Mouse (Mus musculus): Measurements from ENCODE around the gene Hspb2. TPM values are rescaled to one million over a fixed set of nuclear protein-coding genes. Genes with fewer than 3 reads are reported as not detected.

Gene Hspb2
- total and polyA plus RNA-seq, 3 experiments: not detected

GRCm38 (mm10) chr9:50798368-50798767, 46.2 kb upstream of the Hspb2 start:
- in situ Hi-C loops (cut with MboI; ENCODE audit: low pct_ligation_motif_present, low pct_unique_long_range_greater_than_20kb, low sequenced_read_pairs): no loop called here
- no peak for DNase-seq (ENCODE audit: extremely low read depth)

GRCm38 (mm10) chr9:50797641-50798040, 45.5 kb upstream of the Hspb2 start:
- H3K4me3 ChIP-seq (replicated peaks in 1 of 3; ENCODE audit: low read depth in 2 of 3, low read length in 2 of 3, poor library complexity in 1 of 3): no peak overlapping the region
- no peaks in the 10 kb centered on the region for H3K9me3 ChIP-seq (replicated peaks; ENCODE audit: low read length)
- H3K4me2 ChIP-seq (ENCODE audit: insufficient read depth, low read depth, poor library complexity, severe bottlenecking): no peak overlapping the region
- H3K79me2 ChIP-seq (replicated peaks; ENCODE audit: control insufficient read depth, extremely low read depth, insufficient read depth, poor library complexity, severe bottlenecking): no peaks in the 10 kb centered on the region
- H3K36me3 ChIP-seq (replicated peaks in 1 of 2; ENCODE audit: control insufficient read depth in 1 of 2, insufficient read depth in 1 of 2, low read length in 1 of 2): peaks cover 16 to 84% of the 10 kb centered on the region in 2 experiments
- DNase-seq (ENCODE audit: extremely low read depth): no peak
- TF ChIP-seq KAT2A (IDR thresholded peaks at IDR 0.05; ENCODE audit: insufficient replicate concordance, low read length): no peak
- no peak for TF ChIP-seq IRF4 (IDR thresholded peaks at IDR 0.05; ENCODE audit: low read depth, low read length)
- no peak for TF ChIP-seq ELF1 (IDR thresholded peaks at IDR 0.05; ENCODE audit: low read depth, low read length)
- TF ChIP-seq PAX5 (IDR thresholded peaks at IDR 0.05; ENCODE audit: low read length): no peak
- H3K4me1 ChIP-seq (ENCODE audit: control insufficient read depth in 1 of 2, insufficient read depth in 2 of 2): peaks cover 0 to 4% of the 10 kb centered on the region in 2 experiments; a peak in 1 of 4 replicates
- H3K9ac ChIP-seq (ENCODE audit: insufficient read depth, low read depth): no peak overlapping the region
- no peaks in the 10 kb centered on the region for H3K27me3 ChIP-seq (replicated peaks)
- H3K27ac ChIP-seq (ENCODE audit: insufficient read depth, low read depth): no peak overlapping the region
- in situ Hi-C loops (cut with MboI; ENCODE audit: low pct_ligation_motif_present, low pct_unique_long_range_greater_than_20kb, low sequenced_read_pairs) (no loop called here), dilution Hi-C loops (cut with MboI; ENCODE audit: extremely low pct_ligation_motif_present, extremely low pct_unique_long_range_greater_than_20kb, low sequenced_read_pairs) (no loop called here)

More at GRCm38 (mm10) chr9:50798368-50798767, 46.2 kb upstream of the Hspb2 start:
- dilution Hi-C loops (cut with MboI; ENCODE audit: extremely low pct_ligation_motif_present, extremely low pct_unique_long_range_greater_than_20kb, low sequenced_read_pairs): no loop called here
- Histone ChIP-seq H3K36me3 (replicated peaks in 1 of 2; ENCODE audit: control insufficient read depth in 1 of 2, insufficient read depth in 1 of 2, low read length in 1 of 2) (peaks cover 21 to 86% of the 10 kb centered on the region in 2 experiments), H3K27ac (ENCODE audit: insufficient read depth, low read depth) (no peak overlapping the region), H3K4me3 (replicated peaks in 1 of 3; ENCODE audit: low read depth in 2 of 3, low read length in 2 of 3, poor library complexity in 1 of 3) (no peak overlapping the region), H3K9me3 (replicated peaks; ENCODE audit: low read length) (no peaks in the 10 kb centered on the region), H3K27me3 (replicated peaks) (no peaks in the 10 kb centered on the region), H3K4me2 (ENCODE audit: insufficient read depth, low read depth, poor library complexity, severe bottlenecking) (no peak overlapping the region), H3K79me2 (replicated peaks; ENCODE audit: control insufficient read depth, extremely low read depth, insufficient read depth, poor library complexity, severe bottlenecking) (no peaks in the 10 kb centered on the region), H3K9ac (ENCODE audit: insufficient read depth, low read depth) (no peak overlapping the region), H3K4me1 (ENCODE audit: control insufficient read depth in 1 of 2, insufficient read depth in 2 of 2) (peaks cover 0 to 3% of the 10 kb centered on the region in 2 experiments; a peak in 1 of 4 replicates)
- TF ChIP-seq POLR2AphosphoS2 (IDR thresholded peaks at IDR 0.05; ENCODE audit: low read depth, low read length): no peak
- no peak for TF ChIP-seq JUND (conservative IDR thresholded peaks at IDR 0.05; ENCODE audit: low read depth, low read length)
- no peak for TF ChIP-seq IRF4 (IDR thresholded peaks at IDR 0.05; ENCODE audit: low read depth, low read length)
- TF ChIP-seq USF1 (IDR thresholded peaks at IDR 0.05; ENCODE audit: low read depth, low read length): no peak
- no peak for TF ChIP-seq POLR2A (IDR thresholded peaks at IDR 0.05; ENCODE audit: low read depth, low read length)
- no peak for TF ChIP-seq NRF1 (IDR thresholded peaks at IDR 0.05; ENCODE audit: low read depth, low read length)
- TF ChIP-seq ZMIZ1 (IDR thresholded peaks at IDR 0.05; ENCODE audit: low read depth, low read length): no peak
- TF ChIP-seq MEF2A (IDR thresholded peaks at IDR 0.05; ENCODE audit: borderline replicate concordance, low read depth, low read length): no peak
- TF ChIP-seq HCFC1 (IDR thresholded peaks at IDR 0.05; ENCODE audit: low read depth, low read length): no peak
- TF ChIP-seq ELF1 (IDR thresholded peaks at IDR 0.05; ENCODE audit: low read depth, low read length): no peak
- no peak for TF ChIP-seq USF2 (conservative IDR thresholded peaks at IDR 0.05; ENCODE audit: low read depth, low read length)
- TF ChIP-seq SIN3A (IDR thresholded peaks at IDR 0.05; ENCODE audit: low read length): no peak
- no peak for TF ChIP-seq TCF12 (IDR thresholded peaks at IDR 0.05; ENCODE audit: low read depth, low read length)
- no peak for TF ChIP-seq MAZ (IDR thresholded peaks at IDR 0.05; ENCODE audit: low read depth, low read length)
- no peak for TF ChIP-seq KAT2A (IDR thresholded peaks at IDR 0.05; ENCODE audit: insufficient replicate concordance, low read length)

Data from CH12.LX (cell line).